Mouse (Mus musculus): ENCODE results near the gene Card14. TPM values are rescaled to one million over a fixed set of nuclear protein-coding genes. Genes with fewer than 3 reads are reported as not detected.

Gene Card14
- polyA plus RNA-seq, 1 experiment from 2014 or later = 0.24 TPM

DNA sequence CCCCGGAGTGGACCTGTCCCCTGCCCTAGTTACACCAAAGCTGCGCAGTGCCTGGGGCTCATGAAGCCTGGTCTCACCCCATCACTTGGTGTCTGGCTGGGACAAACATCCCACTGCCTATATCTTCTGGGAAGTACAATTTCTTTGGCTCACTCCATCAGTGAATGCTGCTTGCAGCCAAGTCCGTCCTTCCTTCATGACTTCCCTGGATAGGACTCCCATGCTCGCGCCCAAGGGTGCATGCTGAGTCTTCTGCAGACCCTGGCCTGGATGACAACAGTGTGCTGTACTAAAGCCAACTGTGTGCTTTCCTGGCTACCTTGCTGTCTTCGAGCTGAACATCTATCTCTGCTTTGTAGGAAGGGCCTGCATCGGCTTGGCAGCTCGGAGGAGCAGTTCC lies 36.6 kb downstream of the Card14 start:
- no peak overlapping the region for H3K4me3 ChIP-seq (ENCODE audit: low read depth, low read length)
- no peaks in the 10 kb centered on the region for H3K4me1 ChIP-seq (ENCODE audit: control insufficient read depth, low read depth, low read length)
- H3K36me3 ChIP-seq (ENCODE audit: control insufficient read depth, insufficient read depth) = no peaks in the 10 kb centered on the region
- H3K9me3 ChIP-seq (replicated peaks; ENCODE audit: control insufficient read depth, low read length) = no peaks in the 10 kb centered on the region
- WGBS (ENCODE audit: insufficient replicate concordance) = 74% methylated on average over 8 of the region's 8 CpGs
- no peak for ATAC-seq (ENCODE audit: low read depth)
- no peak overlapping the region for H3K9ac ChIP-seq (ENCODE audit: low read depth, low read length)
- no peaks in the 10 kb centered on the region for H3K27me3 ChIP-seq (ENCODE audit: control insufficient read depth, insufficient read depth, low read depth, low read length)
- H3K4me2 ChIP-seq (ENCODE audit: low read depth, low read length) = no peak overlapping the region
- no peak overlapping the region for H3K27ac ChIP-seq (ENCODE audit: low read length)

- Histone ChIP-seq H3K36me3 (ENCODE audit: control insufficient read depth, insufficient read depth) (no peaks in the 10 kb centered on the region), H3K9ac (ENCODE audit: low read depth, low read length) (no peak overlapping the region), H3K4me3 (ENCODE audit: low read depth, low read length) (no peak overlapping the region), H3K4me2 (ENCODE audit: low read depth, low read length) (no peak overlapping the region), H3K27ac (ENCODE audit: low read length) (no peak overlapping the region), H3K9me3 (replicated peaks; ENCODE audit: control insufficient read depth, low read length) (no peaks in the 10 kb centered on the region), H3K4me1 (ENCODE audit: control insufficient read depth, low read depth, low read length) (no peaks in the 10 kb centered on the region), H3K27me3 (ENCODE audit: control insufficient read depth, insufficient read depth, low read depth, low read length) (no peaks in the 10 kb centered on the region)
- no peak for ATAC-seq (ENCODE audit: low read depth)
- WGBS (ENCODE audit: insufficient replicate concordance) = 27% methylated on average over 6 of the region's 6 CpGs
Measured at GRCm38 (mm10) chr11:119344865-119345264, 37.3 kb downstream of the Card14 start.

- no peaks in the 10 kb centered on the region for H3K9me3 ChIP-seq (replicated peaks; ENCODE audit: control insufficient read depth, low read length)
- no peak overlapping the region for H3K4me3 ChIP-seq (ENCODE audit: low read depth, low read length)
- no peak overlapping the region for H3K9ac ChIP-seq (ENCODE audit: low read depth, low read length)
- 15% methylated on average over 4 of the region's 4 CpGs for WGBS (ENCODE audit: insufficient replicate concordance)
- no peak overlapping the region for H3K27ac ChIP-seq (ENCODE audit: low read length)
- H3K4me1 ChIP-seq (ENCODE audit: control insufficient read depth, low read depth, low read length) = no peaks in the 10 kb centered on the region
- H3K27me3 ChIP-seq (ENCODE audit: control insufficient read depth, insufficient read depth, low read depth, low read length) = no peaks in the 10 kb centered on the region
- no peak for ATAC-seq (ENCODE audit: low read depth)
- H3K4me2 ChIP-seq (ENCODE audit: low read depth, low read length) = no peak overlapping the region
- H3K36me3 ChIP-seq (ENCODE audit: control insufficient read depth, insufficient read depth) = no peaks in the 10 kb centered on the region
Measured at GRCm38 (mm10) chr11:119347125-119347524, 39.6 kb downstream of the Card14 start.

DNA sequence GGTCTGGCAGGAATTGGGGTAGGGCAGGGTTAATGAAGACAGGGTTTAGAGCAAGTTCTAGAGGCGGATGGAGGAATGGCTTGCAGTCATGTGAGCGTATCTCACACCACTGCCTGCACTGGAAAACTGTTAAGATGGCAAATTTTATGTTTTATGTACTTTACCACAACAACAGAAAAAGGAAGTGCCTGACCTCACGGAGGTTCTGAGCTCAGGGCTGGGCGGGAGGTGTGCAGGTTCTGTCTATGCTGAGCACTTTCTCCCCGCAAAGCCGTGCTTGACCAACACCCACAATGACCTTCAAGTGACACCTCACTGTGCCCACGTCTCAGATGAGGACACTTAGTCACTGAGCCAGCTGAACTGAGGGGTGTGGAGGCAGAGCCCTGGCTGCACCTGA lies 44.5 kb downstream of the Card14 start:
- Histone ChIP-seq H3K4me3 (ENCODE audit: low read depth, low read length) (no peak overlapping the region), H3K9ac (ENCODE audit: low read depth, low read length) (no peak overlapping the region), H3K27ac (ENCODE audit: low read length) (no peak overlapping the region), H3K27me3 (ENCODE audit: control insufficient read depth, insufficient read depth, low read depth, low read length) (peaks cover 3% of the 10 kb centered on the region; the same call in 1 of the 2 replicates), H3K4me1 (ENCODE audit: control insufficient read depth, low read depth, low read length) (peaks cover 16% of the 10 kb centered on the region), H3K9me3 (replicated peaks; ENCODE audit: control insufficient read depth, low read length) (no peaks in the 10 kb centered on the region), H3K36me3 (ENCODE audit: control insufficient read depth, insufficient read depth) (no peaks in the 10 kb centered on the region), H3K4me2 (ENCODE audit: low read depth, low read length) (no peak overlapping the region)
- WGBS (ENCODE audit: insufficient replicate concordance) = 27% methylated on average over 7 of the region's 7 CpGs
- ATAC-seq (ENCODE audit: low read depth) = no peak

GRCm38 (mm10) chr11:119353946-119354345 lies 46.4 kb downstream of the Card14 start:
- Histone ChIP-seq H3K27ac (ENCODE audit: low read length) (no peak overlapping the region), H3K4me1 (ENCODE audit: control insufficient read depth, low read depth, low read length) (peaks cover 16% of the 10 kb centered on the region), H3K9ac (ENCODE audit: low read depth, low read length) (no peak overlapping the region), H3K27me3 (ENCODE audit: control insufficient read depth, insufficient read depth, low read depth, low read length) (peaks cover 3% of the 10 kb centered on the region; the same call in 1 of the 2 replicates), H3K36me3 (ENCODE audit: control insufficient read depth, insufficient read depth) (no peaks in the 10 kb centered on the region), H3K4me2 (ENCODE audit: low read depth, low read length) (no peak overlapping the region), H3K9me3 (replicated peaks; ENCODE audit: control insufficient read depth, low read length) (no peaks in the 10 kb centered on the region), H3K4me3 (ENCODE audit: low read depth, low read length) (no peak overlapping the region)
- ATAC-seq (ENCODE audit: low read depth) = no peak
- 59% methylated on average over 4 of the region's 4 CpGs for WGBS (ENCODE audit: insufficient replicate concordance)

GRCm38 (mm10) chr11:119354798-119355442 lies 47.4 kb downstream of the Card14 start:
- ATAC-seq (ENCODE audit: low read depth) = peak; percentile 66
- Histone ChIP-seq H3K36me3 (ENCODE audit: control insufficient read depth, insufficient read depth) (no peaks in the 10 kb centered on the region), H3K4me1 (ENCODE audit: control insufficient read depth, low read depth, low read length) (peaks cover 16% of the 10 kb centered on the region), H3K9me3 (replicated peaks; ENCODE audit: control insufficient read depth, low read length) (no peaks in the 10 kb centered on the region), H3K9ac (ENCODE audit: low read depth, low read length) (peak overlapping the region; percentile 68), H3K27me3 (ENCODE audit: control insufficient read depth, insufficient read depth, low read depth, low read length) (peaks cover 3% of the 10 kb centered on the region; the same call in 1 of the 2 replicates), H3K4me3 (ENCODE audit: low read depth, low read length) (peak overlapping the region; percentile 71), H3K4me2 (ENCODE audit: low read depth, low read length) (peak overlapping the region; percentile 76), H3K27ac (ENCODE audit: low read length) (peak overlapping the region; percentile 71)
- WGBS (ENCODE audit: insufficient replicate concordance) = 1% methylated on average over 23 of the region's 23 CpGs

DNA sequence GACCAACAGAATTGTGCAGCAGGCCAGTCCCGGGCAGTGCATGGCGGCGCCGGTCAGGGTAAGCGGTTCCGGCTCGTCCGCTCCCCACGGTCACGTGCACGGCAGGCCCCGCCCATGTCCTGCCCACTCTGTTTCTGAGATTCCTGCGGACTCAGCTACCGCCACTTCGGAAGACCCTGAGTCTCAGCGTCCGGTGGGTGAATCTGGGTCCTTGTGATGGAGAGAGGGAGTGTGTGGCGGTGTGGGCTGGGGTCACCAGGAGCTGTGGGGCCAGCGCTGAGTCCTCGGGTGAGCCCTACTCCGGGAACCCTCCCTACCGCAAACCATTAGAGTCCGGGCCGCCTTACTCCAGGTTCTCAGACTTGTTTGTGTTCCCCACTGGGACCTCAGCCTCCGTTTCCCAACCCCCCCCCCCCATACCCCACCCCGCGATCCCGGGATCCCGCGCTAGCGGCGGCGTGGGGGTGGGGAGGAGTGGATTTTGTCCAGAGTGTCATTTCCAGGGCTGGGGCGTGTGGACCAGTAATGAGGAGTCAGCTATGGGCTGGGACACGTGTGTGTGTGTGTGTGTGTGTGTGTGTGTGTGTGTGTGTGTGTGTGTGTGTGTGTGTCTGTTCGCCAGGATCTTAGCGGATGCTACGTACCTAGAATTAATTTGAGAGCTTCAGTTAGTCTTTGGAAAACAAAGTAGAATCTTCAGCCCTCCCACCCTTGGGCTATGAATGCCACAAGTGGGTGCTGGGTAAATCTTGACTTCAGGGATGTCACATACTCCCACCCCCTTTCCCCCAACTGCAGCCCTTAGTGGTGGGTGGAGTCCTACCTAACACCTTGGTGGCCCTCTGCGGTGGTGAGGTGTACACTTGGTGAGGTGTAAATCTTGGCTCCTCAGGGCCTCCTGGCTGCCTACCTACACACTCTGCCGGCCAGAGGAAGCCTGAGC lies 48.1 kb downstream of the Card14 start, which contains the start of the genes Sgsh and Slc26a11:
Sgsh (minus strand) TSS at position 94 of the 943 bp plus-strand sequence.
Slc26a11 (plus strand) TSS at position 115 of the 943 bp plus-strand sequence.
- Histone ChIP-seq H3K27me3 (ENCODE audit: control insufficient read depth, insufficient read depth, low read depth, low read length) (peaks cover 3% of the 10 kb centered on the region; the same call in 1 of the 2 replicates), H3K4me1 (ENCODE audit: control insufficient read depth, low read depth, low read length) (peaks cover 16% of the 10 kb centered on the region), H3K4me2 (ENCODE audit: low read depth, low read length) (peak within 1 kb of the TSS; percentile 76), H3K9ac (ENCODE audit: low read depth, low read length) (peak within 1 kb of the TSS; percentile 68), H3K9me3 (replicated peaks; ENCODE audit: control insufficient read depth, low read length) (no peaks in the 10 kb centered on the region), H3K36me3 (ENCODE audit: control insufficient read depth, insufficient read depth) (no peaks in the 10 kb centered on the region), H3K4me3 (ENCODE audit: low read depth, low read length) (peak within 1 kb of the TSS; percentile 71), H3K27ac (ENCODE audit: low read length) (peak within 1 kb of the TSS; percentile 71)
- WGBS (ENCODE audit: insufficient replicate concordance) = 4% methylated on average over 35 of the region's 40 CpGs
- peak; percentile 88 for ATAC-seq (ENCODE audit: low read depth)

DNA sequence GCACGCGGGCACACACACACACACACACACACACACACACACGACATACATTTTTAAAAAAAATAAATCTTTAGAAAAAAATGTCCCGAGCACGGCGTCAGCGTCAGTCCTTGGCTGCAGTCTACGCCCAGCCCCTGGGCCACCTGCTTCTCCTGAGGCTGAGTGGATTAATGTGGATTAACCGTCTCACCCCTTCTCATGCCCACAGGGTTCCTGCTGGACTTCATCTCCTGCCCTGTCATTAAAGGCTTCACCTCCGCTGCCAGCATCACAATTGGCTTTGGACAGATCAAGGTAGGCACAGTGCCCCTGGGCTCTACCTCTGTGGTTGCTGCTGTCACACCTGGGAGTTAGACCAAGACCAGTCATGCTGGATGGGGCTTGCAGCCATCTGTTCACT lies 51.5 kb downstream of the Card14 start:
- no peak for ATAC-seq (ENCODE audit: low read depth)
- no peaks in the 10 kb centered on the region for H3K9me3 ChIP-seq (replicated peaks; ENCODE audit: control insufficient read depth, low read length)
- no peak overlapping the region for H3K27ac ChIP-seq (ENCODE audit: low read length)
- H3K36me3 ChIP-seq (ENCODE audit: control insufficient read depth, insufficient read depth) = no peaks in the 10 kb centered on the region
- WGBS (ENCODE audit: insufficient replicate concordance) = 76% methylated on average over 10 of the region's 10 CpGs
- peaks cover 13% of the 10 kb centered on the region for H3K4me1 ChIP-seq (ENCODE audit: control insufficient read depth, low read depth, low read length)
- H3K4me3 ChIP-seq (ENCODE audit: low read depth, low read length) = no peak overlapping the region
- H3K9ac ChIP-seq (ENCODE audit: low read depth, low read length) = no peak overlapping the region
- no peak overlapping the region for H3K4me2 ChIP-seq (ENCODE audit: low read depth, low read length)
- H3K27me3 ChIP-seq (ENCODE audit: control insufficient read depth, insufficient read depth, low read depth, low read length) = no peaks in the 10 kb centered on the region
